Mouse (Mus musculus): Measurements from ENCODE around the gene Gm9821. TPM values are rescaled to one million over a fixed set of nuclear protein-coding genes. Genes with fewer than 3 reads are reported as not detected.

Gm9821 gene
- polyA plus RNA-seq, 1 experiment from 2014 or later = 0.38 TPM

DNA sequence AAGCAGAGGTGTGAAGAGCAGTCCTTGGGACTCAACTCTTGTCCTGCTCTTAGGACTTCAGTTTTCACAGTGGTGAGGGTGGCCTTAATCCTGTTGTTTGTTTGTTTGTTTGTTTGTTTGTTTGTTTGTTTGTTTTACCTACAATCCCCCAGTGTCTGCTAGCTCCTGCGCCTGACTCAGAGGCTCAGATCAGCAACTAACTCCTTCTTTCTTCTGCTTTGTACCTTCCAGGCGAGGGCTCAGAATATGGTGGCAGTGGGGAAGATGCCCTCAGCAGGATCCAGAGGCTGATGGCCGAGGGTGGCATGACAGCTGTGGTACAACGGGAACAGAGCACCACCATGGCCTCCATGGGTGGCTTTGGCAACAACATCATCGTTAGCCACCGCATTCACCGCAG, 28.4 kb upstream of the Gm9821 start:
- Histone ChIP-seq H3K4me1 (replicated peaks) (peaks cover 11% of the 10 kb centered on the region), H3K27me3 (peaks cover 22% of the 10 kb centered on the region), H3K4me3 (replicated peaks) (no peak overlapping the region), H3K9me3 (no peaks in the 10 kb centered on the region), H3K4me2 (replicated peaks) (no peak overlapping the region), H3K9ac (replicated peaks) (no peak overlapping the region), H3K36me3 (peaks cover 69% of the 10 kb centered on the region), H3K27ac (no peak overlapping the region)
- WGBS = 96% methylated on average over 7 of the region's 7 CpGs
- no peak for ATAC-seq

DNA sequence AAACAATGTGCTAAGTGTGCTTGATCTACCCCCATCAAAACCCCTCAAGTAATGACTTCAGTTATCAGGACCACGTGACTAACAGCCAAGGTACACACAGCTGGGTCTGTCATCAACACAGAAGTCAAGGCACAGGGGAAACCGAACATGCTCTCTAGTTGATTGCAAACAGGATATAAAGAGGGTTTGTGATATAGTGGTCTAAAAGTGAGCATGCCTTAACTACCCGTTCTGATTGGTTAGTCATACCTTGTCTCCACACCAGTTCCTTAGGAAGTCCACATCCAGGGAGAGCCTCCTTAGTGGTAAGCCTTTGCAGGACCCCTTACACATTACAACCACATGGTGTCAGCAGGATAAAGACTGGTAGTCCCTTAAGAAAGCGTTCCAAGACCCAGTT, 25.4 kb upstream of the Gm9821 start:
- no peak for ATAC-seq
- no peak overlapping the region for H3K27ac ChIP-seq
- no peak overlapping the region for H3K4me3 ChIP-seq (replicated peaks)
- H3K9me3 ChIP-seq = no peaks in the 10 kb centered on the region
- peaks cover 41% of the 10 kb centered on the region for H3K36me3 ChIP-seq
- peaks cover 29% of the 10 kb centered on the region for H3K4me1 ChIP-seq (replicated peaks)
- no peak overlapping the region for H3K9ac ChIP-seq (replicated peaks)
- H3K27me3 ChIP-seq = peaks cover 53% of the 10 kb centered on the region
- 80% methylated on average over 4 of the region's 4 CpGs for WGBS
- H3K4me2 ChIP-seq (replicated peaks) = no peak overlapping the region

DNA sequence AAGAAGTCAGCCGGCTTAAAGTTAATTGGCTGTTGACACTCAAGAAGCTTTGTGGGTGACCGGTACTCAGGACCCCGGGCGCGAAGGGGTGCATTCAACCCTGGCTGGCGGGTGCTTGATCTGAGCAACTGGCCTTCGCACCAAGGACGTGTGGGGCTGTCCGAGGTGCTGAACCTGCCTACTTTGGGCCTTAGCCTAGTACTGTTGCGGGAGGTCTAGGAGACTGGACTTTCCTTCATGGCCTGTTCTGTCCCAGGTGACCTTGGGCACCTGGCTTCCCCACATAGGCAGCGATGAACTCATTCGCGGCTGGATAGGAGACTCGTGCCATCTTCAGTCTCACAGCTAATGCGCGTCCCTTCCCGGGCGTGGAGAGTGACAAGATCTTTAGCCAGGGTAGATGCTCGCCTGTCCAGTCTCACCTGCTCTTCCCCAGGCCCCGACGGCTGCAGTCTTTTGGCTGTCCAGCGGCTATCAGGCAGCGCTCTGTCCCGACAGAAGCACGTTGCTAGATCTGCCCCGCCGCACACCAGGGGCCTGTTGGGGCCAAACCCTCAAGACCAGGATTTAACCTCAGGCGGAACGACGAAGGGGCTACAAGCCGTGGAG, 24.2 kb upstream of the Gm9821 start:
- no peak overlapping the region for H3K27ac ChIP-seq
- peaks cover 29% of the 10 kb centered on the region for H3K4me1 ChIP-seq (replicated peaks)
- H3K4me3 ChIP-seq (replicated peaks) = peak overlapping the region; percentile 60
- no peaks in the 10 kb centered on the region for H3K9me3 ChIP-seq
- peaks cover 64% of the 10 kb centered on the region for H3K27me3 ChIP-seq
- peak overlapping the region; percentile 58 for H3K9ac ChIP-seq (replicated peaks)
- H3K36me3 ChIP-seq = peaks cover 31% of the 10 kb centered on the region
- peak overlapping the region; percentile 72 for H3K4me2 ChIP-seq (replicated peaks)
- peak; percentile 25 for ATAC-seq
- 2% methylated on average over 31 of the region's 31 CpGs for WGBS

DNA sequence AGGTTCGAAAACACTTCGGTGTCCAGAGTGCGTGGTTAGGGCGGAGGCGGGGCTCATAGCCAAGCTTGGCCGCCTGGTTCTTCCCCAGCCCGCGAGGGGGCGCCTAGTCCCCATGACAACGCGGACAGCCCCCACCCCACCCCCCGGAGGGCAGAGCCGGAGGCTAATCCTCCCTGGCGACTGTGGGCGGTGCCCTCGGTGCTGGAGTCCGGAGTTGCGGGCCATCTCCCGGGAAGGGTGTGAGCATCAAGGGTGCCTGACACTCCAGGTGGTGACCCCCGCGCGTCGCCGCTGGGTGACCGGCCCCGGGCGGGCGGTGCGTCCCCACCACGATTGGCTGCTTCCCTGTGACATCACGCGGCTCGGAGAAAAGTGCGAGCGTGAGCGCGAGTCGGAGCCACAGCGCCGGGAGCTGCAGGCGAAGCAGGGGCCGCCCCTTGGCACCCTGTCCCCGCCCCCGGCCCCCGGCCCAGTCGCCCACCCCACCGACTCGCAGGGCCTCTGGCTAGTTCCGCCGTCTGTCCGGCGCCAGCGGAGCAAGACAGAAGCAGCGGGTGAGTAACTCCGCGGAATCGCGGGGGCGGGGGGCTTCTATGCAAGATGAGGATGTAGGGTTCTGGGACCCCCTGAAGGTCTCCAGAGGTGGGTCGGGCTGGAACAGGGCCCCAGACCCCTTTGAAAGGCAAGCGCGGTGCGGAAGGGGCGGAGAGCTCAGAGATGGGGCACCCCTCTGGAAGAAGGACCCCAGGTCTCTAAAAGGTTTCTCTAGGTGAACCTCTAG, 23.5 kb upstream of the Gm9821 start:
- Histone ChIP-seq H3K9me3 (no peaks in the 10 kb centered on the region), H3K9ac (replicated peaks) (peak overlapping the region; percentile 58), H3K27me3 (peaks cover 67% of the 10 kb centered on the region), H3K36me3 (peaks cover 24% of the 10 kb centered on the region), H3K4me1 (replicated peaks) (peaks cover 29% of the 10 kb centered on the region), H3K4me2 (replicated peaks) (peak overlapping the region; percentile 72), H3K4me3 (replicated peaks) (peak overlapping the region; percentile 60), H3K27ac (no peak overlapping the region)
- ATAC-seq = peak; percentile 75
- under 1% methylated on average over 57 of the region's 64 CpGs for WGBS

DNA sequence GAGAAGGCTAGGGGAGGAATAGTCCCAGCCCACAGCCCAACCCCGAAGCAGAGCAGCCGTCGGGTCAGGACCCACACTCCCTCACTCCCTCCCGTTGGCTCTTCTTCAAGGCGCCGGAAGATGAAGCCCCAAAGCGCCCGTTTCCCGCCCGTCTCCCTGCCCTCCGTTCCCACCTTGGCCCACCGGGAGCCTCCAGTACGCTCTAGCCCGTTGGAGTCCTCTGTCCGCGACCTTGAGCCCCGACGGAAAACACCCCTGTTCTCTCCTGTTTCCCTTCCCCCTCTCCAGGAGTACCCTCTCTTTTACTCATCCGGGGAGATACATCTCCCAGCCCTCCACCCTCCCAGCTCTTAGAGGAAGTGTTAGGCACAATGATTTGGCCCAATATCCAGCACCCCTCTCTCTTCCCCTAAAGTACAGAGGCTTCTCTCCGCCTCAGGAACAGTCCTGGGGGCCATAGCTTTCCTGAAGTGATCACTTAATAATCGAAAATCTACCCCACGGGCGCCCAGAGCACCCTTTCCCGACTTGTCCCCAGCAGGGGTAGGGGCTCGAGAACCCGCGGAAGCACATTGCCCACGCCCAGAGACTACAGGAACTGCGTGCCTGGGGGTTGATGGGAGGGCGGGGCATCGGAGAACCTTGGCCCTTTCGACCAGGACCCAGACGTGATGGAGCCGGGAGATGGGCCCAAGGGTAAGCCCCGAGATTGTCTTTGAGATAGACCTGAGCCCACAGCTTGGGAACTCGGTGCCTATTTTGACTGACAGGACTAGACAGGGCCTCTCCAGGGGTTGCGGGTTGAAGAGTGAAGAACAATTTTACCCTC, 22.7 kb upstream of the Gm9821 start:
- no peaks in the 10 kb centered on the region for H3K9me3 ChIP-seq
- no peak overlapping the region for H3K27ac ChIP-seq
- peaks cover 67% of the 10 kb centered on the region for H3K27me3 ChIP-seq
- H3K9ac ChIP-seq (replicated peaks) = peak overlapping the region; percentile 58
- H3K4me2 ChIP-seq (replicated peaks) = peak overlapping the region; percentile 72
- 2% methylated on average over 37 of the region's 37 CpGs for WGBS
- H3K4me1 ChIP-seq (replicated peaks) = peaks cover 29% of the 10 kb centered on the region
- ATAC-seq = no peak
- H3K36me3 ChIP-seq = peaks cover 16% of the 10 kb centered on the region
- peak overlapping the region; percentile 60 for H3K4me3 ChIP-seq (replicated peaks)

DNA sequence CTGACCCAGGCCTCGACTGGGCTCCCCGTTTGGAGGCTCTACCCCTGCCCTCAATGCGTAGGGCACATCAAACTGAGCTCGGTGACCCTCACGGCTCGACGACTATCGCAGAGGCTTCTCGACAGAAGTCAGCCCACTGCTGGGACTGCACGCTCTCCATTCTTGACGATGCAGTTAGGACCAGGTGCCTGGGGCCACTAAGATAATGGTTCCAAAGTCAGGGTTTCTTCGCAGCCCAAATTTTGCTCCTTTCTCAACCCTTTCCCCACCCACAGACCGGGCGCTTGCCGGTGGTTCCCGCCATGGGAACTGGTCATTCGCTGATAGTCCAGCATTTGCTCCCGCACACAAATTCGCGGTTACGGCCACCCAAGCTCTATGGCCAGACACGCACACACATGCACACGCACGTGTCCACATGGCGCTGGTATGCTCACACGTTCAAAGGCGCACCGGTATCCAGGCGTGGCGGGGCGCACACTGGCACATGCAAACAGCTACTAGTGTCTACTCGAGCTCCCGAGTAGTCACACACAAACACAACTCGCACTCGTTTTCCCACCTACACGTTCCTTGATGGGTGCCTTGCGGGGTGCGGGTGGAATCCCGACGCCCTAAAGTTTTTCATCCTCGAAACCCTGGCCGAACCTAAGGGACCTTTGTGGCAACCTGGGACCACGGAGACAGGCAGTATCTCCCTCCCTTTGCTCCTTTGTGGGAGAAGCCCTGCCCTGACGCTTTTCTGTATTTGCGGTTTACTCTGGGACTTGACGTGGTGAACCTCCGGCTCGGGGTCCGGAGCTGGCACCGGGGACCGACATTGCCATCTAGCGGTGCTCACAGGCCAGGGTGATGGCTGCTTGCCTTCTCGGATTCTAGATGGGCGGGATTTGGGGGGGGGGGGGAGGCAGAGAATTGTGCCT, 21.8 kb upstream of the Gm9821 start:
- 0 out of 2 replicates have a peak overlapping the region, but pooled peaks have one; percentile 8 for H3K9ac ChIP-seq (replicated peaks)
- H3K27ac ChIP-seq = no peak overlapping the region
- WGBS = 4% methylated on average over 54 of the region's 54 CpGs
- H3K4me1 ChIP-seq (replicated peaks) = peaks cover 29% of the 10 kb centered on the region
- H3K36me3 ChIP-seq = peaks cover 7% of the 10 kb centered on the region; the same call in 1 of the 2 replicates
- H3K9me3 ChIP-seq = no peaks in the 10 kb centered on the region
- peaks cover 69% of the 10 kb centered on the region for H3K27me3 ChIP-seq
- peak overlapping the region; percentile 72 for H3K4me2 ChIP-seq (replicated peaks)
- H3K4me3 ChIP-seq (replicated peaks) = peak overlapping the region; percentile 60
- ATAC-seq = no peak; the same call in 1 of the 2 replicates

DNA sequence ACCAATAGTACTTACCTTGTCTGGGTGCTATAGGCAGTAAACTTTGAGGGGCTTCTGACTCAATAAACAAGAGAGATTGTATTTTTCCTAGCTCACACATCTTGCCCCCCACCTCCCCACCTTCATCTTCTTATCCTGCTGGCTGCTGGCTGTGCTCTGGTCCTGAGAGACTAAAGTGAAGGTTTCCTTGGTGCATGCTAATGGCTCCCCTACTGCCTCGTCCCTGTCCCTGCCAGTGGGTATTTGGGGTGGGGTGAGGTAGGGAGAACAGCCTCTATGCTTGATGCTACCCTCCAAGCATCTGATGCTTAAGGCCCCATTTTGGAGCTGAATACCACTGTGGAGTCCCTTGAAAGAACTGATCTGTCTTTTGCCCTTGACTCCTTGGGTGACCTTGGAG, 20.8 kb upstream of the Gm9821 start:
- Histone ChIP-seq H3K4me1 (replicated peaks) (peaks cover 40% of the 10 kb centered on the region), H3K27me3 (peaks cover 67% of the 10 kb centered on the region), H3K4me3 (replicated peaks) (no peak overlapping the region), H3K27ac (no peak overlapping the region), H3K9ac (replicated peaks) (no peak overlapping the region), H3K4me2 (replicated peaks) (no peak overlapping the region), H3K36me3 (peaks cover 1% of the 10 kb centered on the region; the same call in 1 of the 2 replicates), H3K9me3 (no peaks in the 10 kb centered on the region)
- 77% methylated on average over 1 of the region's 1 CpGs for WGBS
- ATAC-seq = no peak

DNA sequence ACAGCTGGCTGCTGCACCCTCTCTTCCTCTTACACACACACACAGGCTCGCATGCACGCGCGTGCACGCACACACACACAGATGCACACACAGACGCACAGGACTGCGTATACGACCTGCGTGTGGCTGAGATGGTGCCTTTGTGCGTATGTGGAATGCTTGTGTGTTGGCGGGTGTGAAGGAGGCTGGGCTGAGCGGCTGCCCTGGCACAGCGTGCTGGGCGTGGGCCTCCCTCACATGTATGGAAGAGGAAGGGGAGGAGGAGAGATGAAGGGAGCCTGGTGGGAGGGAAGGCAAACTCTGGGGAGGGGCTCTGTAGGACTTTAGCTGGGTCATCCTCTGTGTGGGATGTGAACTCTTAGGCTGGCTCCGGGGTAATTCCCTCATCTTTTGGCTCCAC, 20.1 kb upstream of the Gm9821 start:
- Histone ChIP-seq H3K27me3 (peaks cover 60% of the 10 kb centered on the region), H3K27ac (no peak overlapping the region), H3K9ac (replicated peaks) (no peak overlapping the region), H3K9me3 (no peaks in the 10 kb centered on the region), H3K4me3 (replicated peaks) (no peak overlapping the region), H3K4me2 (replicated peaks) (no peak overlapping the region), H3K4me1 (replicated peaks) (peaks cover 45% of the 10 kb centered on the region), H3K36me3 (no peaks in the 10 kb centered on the region)
- WGBS = 92% methylated on average over 15 of the region's 15 CpGs
- ATAC-seq = no peak

DNA sequence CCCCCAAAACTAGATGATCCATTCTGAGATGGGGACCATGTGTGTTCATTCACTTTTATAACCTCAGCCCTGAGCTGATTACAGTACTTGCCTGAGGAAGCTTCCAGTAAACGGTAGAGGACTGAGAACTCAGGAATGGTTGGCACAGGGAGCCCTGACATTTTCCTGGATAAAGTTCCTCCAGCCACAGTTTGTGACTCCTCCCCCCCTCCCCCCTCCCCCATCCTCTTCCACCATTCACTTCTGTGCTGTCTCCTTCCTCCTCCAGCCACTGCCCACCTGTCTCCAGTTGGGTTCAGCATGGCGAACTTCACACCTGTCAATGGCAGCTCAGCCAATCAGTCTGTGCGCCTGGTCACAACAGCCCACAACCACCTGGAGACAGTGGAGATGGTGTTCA, 18.6 kb upstream of the Gm9821 start, which contains the start of gene Chrm4:
Chrm4 (plus strand) TSS at position 301 of the 400 bp plus-strand sequence.
- H3K4me1 ChIP-seq (replicated peaks) = peaks cover 48% of the 10 kb centered on the region
- H3K4me2 ChIP-seq (replicated peaks) = 0 out of 2 replicates have a peak within 1 kb of the TSS, but pooled peaks have one; percentile 5

DNA sequence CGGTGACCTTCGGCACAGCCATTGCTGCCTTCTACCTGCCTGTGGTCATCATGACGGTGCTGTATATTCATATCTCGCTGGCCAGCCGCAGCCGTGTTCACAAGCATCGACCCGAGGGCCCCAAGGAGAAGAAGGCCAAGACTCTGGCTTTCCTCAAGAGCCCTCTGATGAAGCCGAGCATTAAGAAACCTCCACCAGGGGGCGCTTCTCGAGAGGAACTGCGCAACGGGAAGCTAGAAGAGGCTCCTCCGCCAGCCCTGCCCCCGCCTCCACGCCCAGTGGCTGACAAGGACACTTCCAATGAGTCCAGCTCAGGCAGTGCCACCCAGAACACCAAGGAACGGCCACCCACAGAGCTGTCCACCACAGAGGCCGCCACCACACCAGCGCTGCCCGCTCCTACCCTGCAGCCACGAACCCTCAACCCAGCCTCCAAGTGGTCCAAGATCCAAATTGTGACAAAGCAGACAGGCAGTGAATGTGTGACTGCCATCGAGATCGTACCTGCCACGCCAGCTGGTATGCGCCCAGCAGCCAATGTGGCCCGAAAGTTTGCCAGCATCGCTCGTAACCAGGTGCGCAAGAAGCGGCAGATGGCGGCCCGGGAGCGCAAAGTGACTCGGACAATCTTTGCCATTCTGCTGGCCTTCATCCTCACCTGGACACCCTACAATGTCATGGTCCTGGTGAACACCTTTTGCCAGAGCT, 17.5 kb upstream of the Gm9821 start:
- no peaks in the 10 kb centered on the region for H3K9me3 ChIP-seq
- no peak overlapping the region for H3K27ac ChIP-seq
- peaks cover 50% of the 10 kb centered on the region for H3K4me1 ChIP-seq (replicated peaks)
- 51% methylated on average over 34 of the region's 34 CpGs for whole genome bisulfite sequencing
- peaks cover 38% of the 10 kb centered on the region for H3K27me3 ChIP-seq
- H3K36me3 ChIP-seq = no peaks in the 10 kb centered on the region
- no peak for ATAC-seq
- H3K4me2 ChIP-seq (replicated peaks) = 0 out of 2 replicates have a peak overlapping the region, but pooled peaks have one; percentile 5
- no peak overlapping the region for H3K9ac ChIP-seq (replicated peaks)
- H3K4me3 ChIP-seq (replicated peaks) = no peak overlapping the region

More for the DNA sequence above, 18.6 kb upstream of the Gm9821 start, which contains the start of gene Chrm4:
- Histone ChIP-seq H3K27me3 (peaks cover 48% of the 10 kb centered on the region), H3K9ac (replicated peaks) (no peak within 1 kb of the TSS), H3K27ac (no peak within 1 kb of the TSS), H3K9me3 (no peaks in the 10 kb centered on the region), H3K4me3 (replicated peaks) (no peak within 1 kb of the TSS), H3K36me3 (no peaks in the 10 kb centered on the region)
- 95% methylated on average over 3 of the region's 3 CpGs for WGBS
- no peak for ATAC-seq
